Mouse (Mus musculus) myocyte (in vitro differentiated cells): ENCODE measurements around the gene Has3. TPM values are rescaled to one million over a fixed set of nuclear protein-coding genes. Genes with fewer than 3 reads are reported as not detected.
A peak's percentile ranks its signal among the peaks of the same experiment; 100 is the strongest.
"Not testable (repeated sequence)": the region's sequence is repeated elsewhere in the genome, so short reads cannot be mapped to it uniquely, and the experiment has no call there.

Source experiments
- H3K27me3 ChIP-seq: one replicate; pipeline ENCODE4 v1.6.1; 2011; ENCODE audit not compliant: control insufficient read depth, insufficient read depth, insufficient read length
- H3K36me3 ChIP-seq: one replicate; pipeline ENCODE4 v1.6.1; 2011; ENCODE audit not compliant: control insufficient read depth, insufficient read depth
- H3K4me2 ChIP-seq: one replicate; pipeline ENCODE4 v1.6.1; 2011; ENCODE audit warnings: low read depth, control low read depth
- H3K4me3 ChIP-seq: one replicate; pipeline ENCODE4 v1.5.1; 2011; ENCODE audit warnings: mild to moderate bottlenecking, control low read depth, moderate library complexity
- H3K79me2 ChIP-seq: one replicate; pipeline ENCODE4 v1.6.1; 2011; ENCODE audit not compliant: control insufficient read depth, insufficient read depth
- H3ac ChIP-seq: one replicate; pipeline ENCODE4 v1.6.1; 2011; ENCODE audit not compliant: control insufficient read depth, insufficient read length
- CEBPB ChIP-seq: IDR thresholded peaks from 2 replicates; pipeline ENCODE4 v1.6.1; 2011; ENCODE audit warnings: mild to moderate bottlenecking, moderate library complexity; ENCODE audit not compliant: poor library complexity, insufficient read depth, severe bottlenecking
- E2F4 ChIP-seq: IDR thresholded peaks from one replicate; pipeline ENCODE4 v1.6.1; 2011; ENCODE audit warnings: mild to moderate bottlenecking, control low read depth, moderate library complexity; ENCODE audit not compliant: insufficient read depth
- MAX ChIP-seq: IDR thresholded peaks from one replicate; pipeline ENCODE4 v1.6.1; 2011; ENCODE audit warnings: low read depth, mild to moderate bottlenecking, control low read depth
- MYOD1 ChIP-seq, 3 experiments: IDR thresholded peaks; one replicate each; pipeline ENCODE4 v1.6.1; 2011; ENCODE audit warnings: control low read depth in 2 of 3, low read depth in 2 of 3, mild to moderate bottlenecking in 2 of 3, moderate library complexity in 1 of 3; ENCODE audit not compliant: insufficient read length in 2 of 3, control insufficient read depth in 1 of 3
- MYOG ChIP-seq, 3 experiments: IDR thresholded peaks; one replicate each; pipeline ENCODE4 v1.6.1; 2011; ENCODE audit warnings: control low read depth in 2 of 3, low read depth in 2 of 3, mild to moderate bottlenecking in 2 of 3; ENCODE audit not compliant: insufficient read length in 2 of 3, control insufficient read depth in 1 of 3, insufficient read depth in 1 of 3
- POLR2A ChIP-seq: IDR thresholded peaks from one replicate; pipeline ENCODE4 v1.6.1; 2011; ENCODE audit warnings: low read depth, mild to moderate bottlenecking, control low read depth, moderate library complexity; ENCODE audit not compliant: insufficient read length
- POLR2AphosphoS2 ChIP-seq: IDR thresholded peaks from one replicate; pipeline ENCODE4 v1.6.1; 2011; ENCODE audit warnings: low read depth, control low read depth; ENCODE audit not compliant: insufficient read length
- REST ChIP-seq: IDR thresholded peaks from one replicate; pipeline ENCODE4 v1.6.1; 2011; ENCODE audit warnings: mild to moderate bottlenecking, control low read depth, moderate library complexity; ENCODE audit not compliant: insufficient read depth, insufficient read length
- SRF ChIP-seq: IDR thresholded peaks from one replicate; pipeline ENCODE4 v1.6.1; 2011; ENCODE audit warnings: low read depth; ENCODE audit not compliant: control insufficient read depth, insufficient read length
- TCF12 ChIP-seq: IDR thresholded peaks from one replicate; pipeline ENCODE4 v1.6.1; 2011; ENCODE audit warnings: mild to moderate bottlenecking, control low read depth; ENCODE audit not compliant: poor library complexity, insufficient read depth, severe bottlenecking
- TCF3 ChIP-seq: IDR thresholded peaks from one replicate; pipeline ENCODE4 v1.6.1; 2011; ENCODE audit warnings: low read depth, control low read depth; ENCODE audit not compliant: insufficient read length
- USF1 ChIP-seq: IDR thresholded peaks from one replicate; pipeline ENCODE4 v1.6.1; 2011; ENCODE audit warnings: low read depth, mild to moderate bottlenecking, control low read depth, moderate library complexity
- polyA plus RNA-seq: library from polyadenylated mRNA; unstranded; fragments of >200 nt; fragmentation: generic; extraction: Trizol; gene quantifications from one replicate; pipeline ENCODE4 v1.2.1, GENCODE M21; 2012; ENCODE audit warnings: missing spikeins

The Has3 gene
- polyA plus RNA-seq, 1 experiment, result 0.12 TPM

GRCm38 (mm10) chr8:106870537-106871327 is 690 bp downstream of the Has3 start:
- peaks cover 22% of the 10 kb centered on the region for H3K27me3 ChIP-seq
- H3K4me3 ChIP-seq, result no peak overlapping the region

GRCm38 (mm10) chr8:106871328-106871926 is 1.4 kb downstream of the Has3 start:
- H3K4me2 ChIP-seq, result peak overlapping the region; percentile 35
- TF ChIP-seq REST (no peak), TCF12 (no peak), SRF (no peak), E2F4 (no peak), USF1 (no peak), MYOD1 (IDR thresholded peaks at IDR 0.05; ENCODE audit: control insufficient read depth in 1 of 3, insufficient read length in 2 of 3, low read depth in 2 of 3) (peak in 1 of 3 experiments; percentile 25), CEBPB (no peak)
- H3K79me2 ChIP-seq, result no peaks in the 10 kb centered on the region
- no peaks in the 10 kb centered on the region for H3K36me3 ChIP-seq
- H3K4me3 ChIP-seq, result no peak overlapping the region
- H3ac ChIP-seq, result no peak overlapping the region
- H3K27me3 ChIP-seq, result peaks cover 22% of the 10 kb centered on the region

More at GRCm38 (mm10) chr8:106870537-106871327, 690 bp downstream of the Has3 start:
- Histone ChIP-seq H3K4me2 (peak overlapping the region; percentile 35), H3ac (no peak overlapping the region), H3K36me3 (no peaks in the 10 kb centered on the region), H3K79me2 (no peaks in the 10 kb centered on the region)
- TF ChIP-seq SRF (no peak), MAX (no peak), USF1 (no peak), POLR2A (no peak), TCF3 (no peak), MYOG (IDR thresholded peaks at IDR 0.05; ENCODE audit: control insufficient read depth in 1 of 3, insufficient read depth in 1 of 3, insufficient read length in 2 of 3, low read depth in 2 of 3) (no peak), CEBPB (no peak), TCF12 (no peak)

GRCm38 (mm10) chr8:106871931-106872371 is 1.9 kb downstream of the Has3 start:
- TF ChIP-seq TCF3, result no peak
- TF ChIP-seq POLR2AphosphoS2, result peak; percentile 66
- H3K27me3 ChIP-seq, result peaks cover 22% of the 10 kb centered on the region
- no peak overlapping the region for H3K4me3 ChIP-seq
- no peaks in the 10 kb centered on the region for H3K79me2 ChIP-seq
- no peaks in the 10 kb centered on the region for H3K36me3 ChIP-seq
- peak overlapping the region; percentile 35 for H3K4me2 ChIP-seq
- no peak overlapping the region for H3ac ChIP-seq

- Histone ChIP-seq H3K4me3 (no peak overlapping the region), H3K27me3 (peaks cover 22% of the 10 kb centered on the region)
- no peak for TF ChIP-seq CEBPB
- TF ChIP-seq TCF3, result no peak
- no peak for TF ChIP-seq MYOG (IDR thresholded peaks at IDR 0.05; ENCODE audit: control insufficient read depth in 1 of 3, insufficient read depth in 1 of 3, insufficient read length in 2 of 3, low read depth in 2 of 3)
- no peak for TF ChIP-seq E2F4
- TF ChIP-seq MAX, result no peak
- TF ChIP-seq TCF12, result no peak
- no peak for TF ChIP-seq MYOD1 (IDR thresholded peaks at IDR 0.05; ENCODE audit: control insufficient read depth in 1 of 3, insufficient read length in 2 of 3, low read depth in 2 of 3)
- TF ChIP-seq USF1, result no peak
- no peak for TF ChIP-seq SRF
- TF ChIP-seq POLR2A, result no peak
- no peak for TF ChIP-seq REST
Observed at GRCm38 (mm10) chr8:106872454-106873034, 2.5 kb downstream of the Has3 start.

GRCm38 (mm10) chr8:106880121-106880707 is 10.2 kb downstream of the Has3 start:
- no peaks in the 10 kb centered on the region for H3K27me3 ChIP-seq
- H3K4me3 ChIP-seq, result no peak overlapping the region
- H3K36me3 ChIP-seq, result peaks cover 25% of the 10 kb centered on the region
- TF ChIP-seq USF1 (no peak), E2F4 (no peak), TCF12 (no peak), SRF (no peak), REST (no peak), MYOG (IDR thresholded peaks at IDR 0.05; ENCODE audit: control insufficient read depth in 1 of 3, insufficient read depth in 1 of 3, insufficient read length in 2 of 3, low read depth in 2 of 3) (no peak), MAX (no peak), POLR2AphosphoS2 (no peak)
- no peak overlapping the region for H3K4me2 ChIP-seq
- H3ac ChIP-seq, result no peak overlapping the region
- H3K79me2 ChIP-seq, result no peaks in the 10 kb centered on the region

More at GRCm38 (mm10) chr8:106872454-106873034, 2.5 kb downstream of the Has3 start:
- Histone ChIP-seq H3K36me3 (no peaks in the 10 kb centered on the region), H3K79me2 (no peaks in the 10 kb centered on the region), H3ac (no peak overlapping the region), H3K4me2 (no peak overlapping the region)

GRCm38 (mm10) chr8:106884094-106884493 is 14.1 kb downstream of the Has3 start:
- not testable (repeated sequence) for H3K27me3 ChIP-seq, H3ac ChIP-seq, H3K4me3 ChIP-seq, H3K4me2 ChIP-seq
- Histone ChIP-seq H3K36me3 (peaks cover 30% of the 10 kb centered on the region), H3K79me2 (peaks cover 35% of the 10 kb centered on the region)

GRCm38 (mm10) chr8:106884826-106885400 is 14.9 kb downstream of the Has3 start:
- H3K79me2 ChIP-seq, result peaks cover 44% of the 10 kb centered on the region
- H3K4me2 ChIP-seq, H3ac ChIP-seq, H3K27me3 ChIP-seq, H3K4me3 ChIP-seq: not testable (repeated sequence)
- H3K36me3 ChIP-seq, result peaks cover 25% of the 10 kb centered on the region
